Mouse (Mus musculus): ENCODE measurements around the gene Fxyd5.

GRCm38 (mm10) chr7:31033409-31034165, 8.7 kb downstream of the Fxyd5 start:
- TF ChIP-seq POLR2A (IDR thresholded peaks at IDR 0.05; ENCODE audit: extremely low read depth, insufficient read depth, low read length) (no peak), CTCF (IDR thresholded peaks at IDR 0.05; ENCODE audit: low read depth, low read length) (no peak)

All from liver, adult 2 months (tissue).